Mouse (Mus musculus) ES-Bruce4 (cell line): ENCODE results near the gene Glg1. TPM values are rescaled to one million over a fixed set of nuclear protein-coding genes. Genes with fewer than 3 reads are reported as not detected.
"Not testable (repeated sequence)": the region's sequence is repeated elsewhere in the genome, so short reads cannot be mapped to it uniquely, and the experiment has no call there.

ENCODE experiments used
- H3K27ac ChIP-seq: 2 replicates; pipeline ENCODE4 v1.5.1; 2012; ENCODE audit warnings: low read length, inconsistent platforms; ENCODE audit not compliant: insufficient read depth
- H3K27me3 ChIP-seq: 2 replicates; pipeline ENCODE4 v1.6.1; 2012; ENCODE audit warnings: mild to moderate bottlenecking, low read length, inconsistent platforms; ENCODE audit not compliant: control insufficient read depth, poor library complexity, insufficient read depth, severe bottlenecking
- H3K36me3 ChIP-seq: 2 replicates; pipeline ENCODE4 v1.6.1; 2012; ENCODE audit warnings: inconsistent platforms, mild to moderate bottlenecking, low read length, moderate library complexity; ENCODE audit not compliant: control insufficient read depth, poor library complexity, insufficient read depth, severe bottlenecking
- H3K4me1 ChIP-seq: one replicate; pipeline ENCODE4 v1.8.1; 2011; ENCODE audit warnings: low read length; ENCODE audit not compliant: control insufficient read depth, insufficient read depth
- H3K4me3 ChIP-seq: 2 replicates; pipeline ENCODE4 v1.5.1; 2011; ENCODE audit warnings: low read depth, mild to moderate bottlenecking, low read length
- H3K9ac ChIP-seq: 2 replicates; pipeline ENCODE4 v1.6.1; 2012; ENCODE audit warnings: low read depth, mild to moderate bottlenecking, inconsistent platforms; ENCODE audit not compliant: poor library complexity, severe bottlenecking
- H3K9me3 ChIP-seq: replicated peaks from 2 replicates; pipeline ENCODE4 v1.6.1; 2012; ENCODE audit warnings: mild to moderate bottlenecking, low read length, inconsistent platforms; ENCODE audit not compliant: control insufficient read depth, poor library complexity, insufficient read depth, severe bottlenecking
- CTCF ChIP-seq: IDR thresholded peaks from one replicate; pipeline ENCODE4 v1.8.1; 2011; ENCODE audit warnings: low read depth, low read length
- EP300 ChIP-seq: IDR thresholded peaks from 2 replicates; pipeline ENCODE4 v1.6.1; 2011; ENCODE audit warnings: low read depth, low read length; ENCODE audit not compliant: insufficient read depth
- POLR2A ChIP-seq: IDR thresholded peaks from one replicate; pipeline ENCODE4 v1.8.1; 2011; ENCODE audit warnings: low read length; ENCODE audit not compliant: insufficient read depth
- polyA plus RNA-seq: library from polyadenylated mRNA; stranded (reverse); fragments of >200 nt; gene quantifications from 2 replicates; pipeline ENCODE4 v1.2.4, GENCODE M21; 2011; ENCODE audit warnings: low read depth; ENCODE audit not compliant: missing spikeins, insufficient read depth, insufficient read length

Glg1 gene
- polyA plus RNA-seq, 1 experiment = 78.3 TPM

DNA sequence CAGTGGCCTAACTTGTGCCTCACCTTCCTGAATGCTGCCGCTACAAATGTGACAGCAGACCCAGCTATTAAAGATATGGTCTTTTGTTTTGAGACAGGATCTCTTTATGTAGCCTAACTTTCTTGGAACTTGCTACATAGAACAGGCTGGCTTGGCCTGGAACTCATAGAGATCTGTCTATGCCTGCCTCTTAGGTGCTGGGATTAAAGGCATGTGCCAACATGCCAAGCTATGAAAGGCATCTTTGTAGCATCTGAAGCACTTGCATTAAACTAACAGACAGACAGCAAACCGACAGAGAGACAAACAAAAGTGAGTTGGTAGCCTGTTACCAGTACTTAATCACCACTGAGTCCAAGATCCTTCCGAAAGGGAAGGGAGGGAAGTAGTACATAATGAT, 23.1 kb upstream of the Glg1 start:
- Histone ChIP-seq H3K36me3 (peaks cover 87% of the 10 kb centered on the region), H3K9me3 (no peaks in the 10 kb centered on the region), H3K9ac (no peak overlapping the region), H3K4me3 (no peak overlapping the region), H3K4me1 (no peaks in the 10 kb centered on the region), H3K27me3 (no peaks in the 10 kb centered on the region), H3K27ac (peak overlapping the region; percentile 61)
- TF ChIP-seq CTCF = no peak

DNA sequence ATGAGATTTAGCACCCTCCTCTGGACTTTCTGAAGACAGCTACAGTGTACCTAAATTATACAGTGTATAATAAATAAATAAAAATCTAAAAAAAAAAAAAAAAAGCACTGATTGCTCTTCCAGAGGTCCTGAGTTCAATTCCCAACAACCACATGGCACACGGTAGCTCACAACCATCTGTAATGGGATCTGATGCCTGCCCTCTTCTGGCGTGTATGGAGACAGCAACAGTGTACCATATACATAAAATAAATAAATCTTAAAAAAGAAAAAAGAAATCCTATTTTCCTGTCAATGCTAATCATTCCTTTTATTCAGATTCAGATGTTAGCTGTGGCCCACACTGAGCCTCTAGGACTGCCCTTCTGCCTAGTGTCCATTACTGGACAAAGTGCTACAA, 9.3 kb upstream of the Glg1 start:
- H3K4me1 ChIP-seq = no peaks in the 10 kb centered on the region
- H3K9me3 ChIP-seq = no peaks in the 10 kb centered on the region
- H3K36me3 ChIP-seq = peaks cover 10% of the 10 kb centered on the region
- no peak overlapping the region for H3K9ac ChIP-seq
- no peaks in the 10 kb centered on the region for H3K27me3 ChIP-seq
- no peak overlapping the region for H3K4me3 ChIP-seq
- no peak for TF ChIP-seq CTCF
- TF ChIP-seq POLR2A = no peak
- no peak for TF ChIP-seq EP300
- 0 out of 2 replicates have a peak overlapping the region, but pooled peaks have one; percentile 48 for H3K27ac ChIP-seq

DNA sequence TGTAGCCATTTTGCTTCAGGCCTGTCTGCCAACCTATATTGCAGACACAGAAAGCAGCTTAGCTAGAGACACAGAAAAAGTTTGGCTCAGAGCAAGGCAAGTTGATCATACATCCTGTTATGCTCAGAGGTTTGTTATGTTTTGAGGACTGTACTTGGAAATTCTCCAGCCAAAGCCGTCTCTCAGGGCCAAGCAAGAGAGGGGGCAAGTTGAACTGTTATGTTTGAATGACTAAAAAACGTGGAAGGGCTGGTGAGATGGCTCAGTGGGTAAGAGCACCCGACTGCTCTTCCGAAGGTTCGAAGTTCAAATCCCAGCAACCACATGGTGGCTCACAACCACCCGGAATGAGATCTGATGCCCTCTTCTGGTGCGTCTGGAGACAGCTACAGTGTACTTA, 7.1 kb upstream of the Glg1 start:
- not testable (repeated sequence) for H3K9me3 ChIP-seq, H3K27me3 ChIP-seq, H3K27ac ChIP-seq, H3K4me1 ChIP-seq, H3K36me3 ChIP-seq, H3K9ac ChIP-seq, H3K4me3 ChIP-seq

DNA sequence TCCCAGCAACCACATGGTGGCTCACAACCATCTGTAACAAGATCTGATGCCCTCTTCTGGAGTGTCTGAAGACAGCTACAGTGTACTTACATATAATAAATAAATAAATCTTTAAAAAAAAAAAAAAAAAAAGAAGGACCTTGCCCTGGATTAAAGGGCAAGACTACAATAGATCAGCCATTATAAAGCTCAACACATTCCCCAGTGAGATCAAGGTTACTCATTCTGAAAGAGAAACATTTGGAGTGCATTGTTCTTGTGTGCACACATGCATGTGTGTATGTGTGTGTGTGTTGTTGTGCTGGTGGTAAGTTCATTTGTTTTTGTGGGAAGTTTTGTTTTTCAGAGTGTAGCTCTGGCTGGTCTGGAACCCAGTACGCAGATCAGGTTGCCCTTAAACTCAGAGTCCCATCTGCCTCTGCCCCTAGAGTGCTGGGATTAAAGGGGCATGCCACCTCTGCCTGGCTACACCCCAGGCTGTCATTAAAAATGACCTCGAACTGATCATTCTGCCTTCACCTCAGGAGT, 5.7 kb upstream of the Glg1 start:
- TF ChIP-seq POLR2A = no peak
- TF ChIP-seq CTCF = no peak
- no peak for TF ChIP-seq EP300
- H3K4me3 ChIP-seq = no peak overlapping the region
- H3K4me1 ChIP-seq = no peaks in the 10 kb centered on the region

DNA sequence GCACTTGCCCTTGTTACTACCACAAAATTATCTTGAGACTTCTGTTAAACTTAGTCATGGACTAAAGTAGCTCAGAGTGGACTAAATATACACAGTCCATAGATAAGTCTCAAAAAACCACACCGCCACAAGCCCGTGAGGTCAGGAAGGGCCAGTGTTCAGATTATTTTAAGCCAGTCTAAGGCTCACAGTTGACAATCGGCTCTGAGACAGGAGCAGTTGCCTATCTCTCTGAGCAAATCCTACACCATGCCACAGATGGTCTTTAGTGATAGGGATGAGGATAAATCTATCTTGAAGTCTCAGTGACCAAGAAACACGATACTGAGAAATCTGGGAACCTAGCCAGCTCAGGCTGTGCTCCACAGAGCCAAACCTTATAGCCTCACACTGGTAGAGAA, 3.0 kb upstream of the Glg1 start:
- Histone ChIP-seq H3K9ac (no peak overlapping the region), H3K4me1 (peaks cover 3% of the 10 kb centered on the region), H3K27ac (no peak overlapping the region), H3K4me3 (no peak overlapping the region), H3K27me3 (no peaks in the 10 kb centered on the region), H3K9me3 (no peaks in the 10 kb centered on the region), H3K36me3 (no peaks in the 10 kb centered on the region)
- TF ChIP-seq POLR2A (no peak), EP300 (no peak), CTCF (no peak)

More for the DNA sequence above, 5.7 kb upstream of the Glg1 start:
- Histone ChIP-seq H3K36me3 (no peaks in the 10 kb centered on the region), H3K27ac (no peak overlapping the region), H3K9me3 (no peaks in the 10 kb centered on the region), H3K27me3 (no peaks in the 10 kb centered on the region), H3K9ac (no peak overlapping the region)

DNA sequence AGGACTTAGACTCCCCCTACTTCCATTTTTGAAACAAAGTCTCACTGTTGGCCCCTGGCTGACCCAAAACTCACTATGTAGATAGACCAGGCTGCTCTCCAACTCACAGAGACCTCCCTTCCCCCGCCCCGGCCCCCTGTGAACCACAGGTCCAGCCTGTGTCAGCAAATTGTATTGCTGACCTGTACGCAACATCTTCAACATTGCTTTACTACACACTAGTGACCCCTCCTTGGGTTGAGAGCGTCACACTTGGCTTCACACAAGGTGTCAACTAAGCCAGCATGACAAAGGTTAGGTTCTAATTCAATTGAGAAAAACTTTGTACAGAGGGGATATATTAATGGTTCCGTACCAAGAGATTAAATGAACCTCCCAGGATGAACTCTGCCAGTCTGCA, 1.2 kb upstream of the Glg1 start:
- Histone ChIP-seq H3K27ac (no peak overlapping the region), H3K27me3 (no peaks in the 10 kb centered on the region), H3K9ac (no peak overlapping the region), H3K9me3 (no peaks in the 10 kb centered on the region), H3K4me3 (no peak overlapping the region), H3K36me3 (no peaks in the 10 kb centered on the region), H3K4me1 (peaks cover 3% of the 10 kb centered on the region)
- TF ChIP-seq EP300 (no peak), POLR2A (no peak), CTCF (no peak)

DNA sequence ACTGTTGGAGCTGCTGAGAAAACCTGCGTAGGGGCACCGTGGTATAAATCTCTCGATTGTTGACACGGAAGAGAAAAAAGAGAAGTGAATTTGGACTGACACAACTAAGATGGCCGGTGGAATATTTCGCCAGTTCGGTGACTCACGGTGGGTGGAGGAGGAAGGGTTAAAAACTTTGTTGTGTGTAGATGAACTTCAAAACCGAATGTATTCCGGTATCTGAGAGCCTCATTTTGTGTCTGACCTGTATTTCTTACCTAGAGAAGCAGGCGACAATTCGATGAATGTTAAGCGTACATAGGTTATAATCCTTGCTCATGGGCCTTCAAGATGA, 359 bp upstream of the Glg1 start:
- peaks cover 3% of the 10 kb centered on the region for H3K4me1 ChIP-seq
- H3K9ac ChIP-seq = peak overlapping the region; percentile 92
- H3K36me3 ChIP-seq = no peaks in the 10 kb centered on the region
- TF ChIP-seq POLR2A = no peak
- TF ChIP-seq EP300 = no peak
- TF ChIP-seq CTCF = no peak
- no peak overlapping the region for H3K27ac ChIP-seq
- H3K4me3 ChIP-seq = peak overlapping the region; percentile 80
- no peaks in the 10 kb centered on the region for H3K9me3 ChIP-seq
- H3K27me3 ChIP-seq = no peaks in the 10 kb centered on the region
